Mouse (Mus musculus) thymus, adult 2 months (tissue): ENCODE data around the gene Gm11213. TPM values are rescaled to one million over a fixed set of nuclear protein-coding genes. Genes with fewer than 3 reads are reported as not detected.

Experiments used
- DNase-seq: peaks from one replicate; pipeline ENCODE4 v3.0.0; 2021
- H3K27ac ChIP-seq: fragments of 200-500 bp; 2 replicates; pipeline ENCODE4 v1.5.1; 2012; ENCODE audit warnings: low read length, control low read depth; ENCODE audit not compliant: control insufficient read depth, insufficient read depth
- H3K27me3 ChIP-seq: fragments of 200-500 bp; 2 replicates; pipeline ENCODE4 v1.6.1; 2012; ENCODE audit warnings: mild to moderate bottlenecking, low read length, moderate library complexity, mixed read lengths; ENCODE audit not compliant: control insufficient read depth, insufficient read depth
- H3K36me3 ChIP-seq: fragments of 200-500 bp; 2 replicates; pipeline ENCODE4 v1.6.1; 2012; ENCODE audit warnings: mild to moderate bottlenecking, low read length, moderate library complexity; ENCODE audit not compliant: control insufficient read depth, insufficient read depth
- H3K4me1 ChIP-seq: fragments of 200-500 bp; replicated peaks from 2 replicates; pipeline ENCODE4 v1.6.1; 2012; ENCODE audit warnings: low read length; ENCODE audit not compliant: control insufficient read depth, insufficient read depth
- H3K4me3 ChIP-seq: fragments of 200-500 bp; 2 replicates; pipeline ENCODE4 v1.5.1; 2012; ENCODE audit warnings: mild to moderate bottlenecking, low read length, control low read depth, moderate library complexity; ENCODE audit not compliant: control insufficient read depth, insufficient read depth
- CTCF ChIP-seq: fragments of 200-500 bp; IDR thresholded peaks from 2 replicates; pipeline ENCODE4 v1.5.1; 2012; ENCODE audit warnings: mild to moderate bottlenecking, control low read depth, low read length, moderate library complexity, borderline replicate concordance; ENCODE audit not compliant: control insufficient read depth, poor library complexity, insufficient read depth; ENCODE audit errors: extremely low read depth
- POLR2A ChIP-seq: fragments of 200-500 bp; IDR thresholded peaks from 2 replicates; pipeline ENCODE4 v1.6.1; 2012; ENCODE audit warnings: mild to moderate bottlenecking, low read length, control low read depth, moderate library complexity; ENCODE audit not compliant: control insufficient read depth, poor library complexity, insufficient read depth; ENCODE audit errors: extremely low read depth
- WGBS: fragments of 180-500 bp; shearing (Covaris S2); methylation state at CpG from one replicate; pipeline ENCODE4 v1.1.7; 2018; 5-methylcytosine and 5-hydroxymethylcytosine counted together
- polyA plus RNA-seq: library from polyadenylated mRNA; depleted of rRNA; stranded (reverse); fragments of >200 nt; gene quantifications from 2 replicates; pipeline ENCODE4 v1.2.3, GENCODE M21; 2012

Gm11213 gene
- polyA plus RNA-seq, 1 experiment, result not detected

GRCm38 (mm10) chr4:63557124-63558059 is 47.7 kb downstream of the Gm11213 start:
- Histone ChIP-seq H3K4me3 (no peak overlapping the region), H3K4me1 (peaks cover 45% of the 10 kb centered on the region), H3K36me3 (peaks cover 6% of the 10 kb centered on the region), H3K27ac (no peak overlapping the region), H3K27me3 (no peaks in the 10 kb centered on the region)
- DNase-seq, result no peak
- 55% methylated on average over 16 of the region's 16 CpGs for WGBS
- TF ChIP-seq POLR2A (no peak), CTCF (no peak)

- no peak overlapping the region for H3K27ac ChIP-seq
- peaks cover 14% of the 10 kb centered on the region for H3K36me3 ChIP-seq
- 58% methylated on average over 5 of the region's 5 CpGs for WGBS
- no peak overlapping the region for H3K4me3 ChIP-seq
- peaks cover 40% of the 10 kb centered on the region for H3K4me1 ChIP-seq
- H3K27me3 ChIP-seq, result no peaks in the 10 kb centered on the region
- no peak for DNase-seq
- TF ChIP-seq POLR2A (no peak), CTCF (no peak)
Measured at GRCm38 (mm10) chr4:63556665-63557064, 48.4 kb downstream of the Gm11213 start.

- Histone ChIP-seq H3K27me3 (no peaks in the 10 kb centered on the region), H3K36me3 (peaks cover 25% of the 10 kb centered on the region), H3K4me1 (peaks cover 24% of the 10 kb centered on the region), H3K27ac (no peak overlapping the region), H3K4me3 (no peak overlapping the region)
- no peak for TF ChIP-seq CTCF
- no peak for TF ChIP-seq POLR2A
- WGBS, result 100% methylated on average over 2 of the region's 2 CpGs
- DNase-seq, result no peak
Measured at GRCm38 (mm10) chr4:63555111-63555510, 50.0 kb downstream of the Gm11213 start.

GRCm38 (mm10) chr4:63554616-63555015 is 50.4 kb downstream of the Gm11213 start:
- Histone ChIP-seq H3K4me3 (no peak overlapping the region), H3K27me3 (no peaks in the 10 kb centered on the region), H3K36me3 (peaks cover 28% of the 10 kb centered on the region), H3K4me1 (peaks cover 20% of the 10 kb centered on the region), H3K27ac (no peak overlapping the region)
- whole genome bisulfite sequencing, result 72% methylated on average over 3 of the region's 3 CpGs
- no peak for DNase-seq
- TF ChIP-seq CTCF (no peak), POLR2A (no peak)

- no peak for DNase-seq
- Histone ChIP-seq H3K36me3 (peaks cover 34% of the 10 kb centered on the region), H3K27me3 (no peaks in the 10 kb centered on the region), H3K4me3 (no peak overlapping the region), H3K27ac (no peak overlapping the region), H3K4me1 (peaks cover 14% of the 10 kb centered on the region)
- TF ChIP-seq CTCF (no peak), POLR2A (no peak)
- 97% methylated on average over 4 of the region's 4 CpGs for WGBS
Measured at GRCm38 (mm10) chr4:63553789-63554576, 51.1 kb downstream of the Gm11213 start.

GRCm38 (mm10) chr4:63552865-63553264 is 52.2 kb downstream of the Gm11213 start:
- Histone ChIP-seq H3K4me1 (peaks cover 13% of the 10 kb centered on the region), H3K27me3 (no peaks in the 10 kb centered on the region), H3K4me3 (no peak overlapping the region), H3K27ac (no peak overlapping the region), H3K36me3 (peaks cover 37% of the 10 kb centered on the region)
- TF ChIP-seq CTCF, result no peak
- no peak for TF ChIP-seq POLR2A
- DNase-seq, result no peak
- WGBS, result 100% methylated on average over 1 of the region's 1 CpGs
